Comparison of ENCODE assay signal across 8 mouse cellular contexts in genomic region chr7:29162750-29163525, GRCm38 (mm10). TPM values are rescaled to one million over a fixed set of nuclear protein-coding genes. Genes with fewer than 3 reads are reported as not detected.
DNase-seq lines count a peak whose midpoint lies in the region; ATAC-seq lines count a peak whose summit lies in the region.

No protein-coding gene starts in this region.

- peak; percentile 44; the same call in 1 of the 2 replicates for ATAC-seq in embryonic facial prominence, embryonic 15.5 days (ENCODE audit: insufficient number of reproducible peaks, low FRiP score, low TSS enrichment, low read depth)
- ATAC-seq in hindbrain, embryonic 13.5 days (ENCODE audit: low FRiP score) = no peak
- ATAC-seq in hindbrain, embryonic 16.5 days = no peak
- no peak for ATAC-seq in forebrain, embryonic 12.5 days (ENCODE audit: low FRiP score)

- H3K4me1 ChIP-seq in embryonic facial prominence, embryonic 15.5 days = peaks cover 8% of the 10 kb centered on the region; the same call in 1 of the 2 replicates
- peaks cover 25% of the 10 kb centered on the region for H3K4me1 ChIP-seq in megakaryocyte, embryonic 14.5 days
- H3K4me1 ChIP-seq in hindbrain, embryonic 13.5 days (replicated peaks) = peaks cover 8% of the 10 kb centered on the region
- peaks cover 5% of the 10 kb centered on the region for H3K4me1 ChIP-seq in hindbrain, embryonic 16.5 days (ENCODE audit: control insufficient read depth, insufficient read depth, low read depth, low read length)
- peaks cover 9% of the 10 kb centered on the region for H3K4me1 ChIP-seq in forebrain, embryonic 12.5 days

- H3K27me3 ChIP-seq in embryonic facial prominence, embryonic 15.5 days = peaks cover 15% of the 10 kb centered on the region
- H3K27me3 ChIP-seq in megakaryocyte, embryonic 14.5 days (replicated peaks) = peaks cover 10% of the 10 kb centered on the region
- peaks cover 37% of the 10 kb centered on the region for H3K27me3 ChIP-seq in hindbrain, embryonic 13.5 days
- peaks cover 3% of the 10 kb centered on the region; the same call in 1 of the 2 replicates for H3K27me3 ChIP-seq in hindbrain, embryonic 16.5 days (replicated peaks; ENCODE audit: control insufficient read depth, insufficient read depth, low read length)
- H3K27me3 ChIP-seq in forebrain, embryonic 12.5 days = peaks cover 37% of the 10 kb centered on the region

- no peak overlapping the region for H3K4me3 ChIP-seq in embryonic facial prominence, embryonic 15.5 days (replicated peaks)
- peak overlapping the region; percentile 70 for H3K4me3 ChIP-seq in megakaryocyte, embryonic 14.5 days (replicated peaks)
- no peak overlapping the region for H3K4me3 ChIP-seq in hindbrain, embryonic 13.5 days
- H3K4me3 ChIP-seq in hindbrain, embryonic 16.5 days (ENCODE audit: low read length) = no peak overlapping the region
- H3K4me3 ChIP-seq in forebrain, embryonic 12.5 days (replicated peaks) = no peak overlapping the region

- 0 out of 2 replicates have a peak, but pooled peaks cover 2% of the 10 kb centered on the region for H3K36me3 ChIP-seq in embryonic facial prominence, embryonic 15.5 days
- H3K36me3 ChIP-seq in megakaryocyte, embryonic 14.5 days (replicated peaks; ENCODE audit: low read length) = peaks cover 71% of the 10 kb centered on the region
- peaks cover 31% of the 10 kb centered on the region for H3K36me3 ChIP-seq in hindbrain, embryonic 13.5 days
- peaks cover 2% of the 10 kb centered on the region for H3K36me3 ChIP-seq in hindbrain, embryonic 16.5 days (ENCODE audit: control insufficient read depth, insufficient read depth, low read length)
- peaks cover 17% of the 10 kb centered on the region; the same call in 1 of the 2 replicates for H3K36me3 ChIP-seq in forebrain, embryonic 12.5 days (replicated peaks)

- no peak overlapping the region for H3K27ac ChIP-seq in embryonic facial prominence, embryonic 15.5 days (replicated peaks)
- H3K27ac ChIP-seq in hindbrain, embryonic 13.5 days = no peak overlapping the region
- no peak overlapping the region for H3K27ac ChIP-seq in hindbrain, embryonic 16.5 days (ENCODE audit: low read depth, low read length)
- H3K27ac ChIP-seq in forebrain, embryonic 12.5 days = no peak overlapping the region

- DNase-seq in heart, postnatal 4 days = peak; percentile 45
- no peak for DNase-seq in heart, adult 11 months
- peak; percentile 84 to 88 for DNase-seq in kidney, postnatal 36 days

- WGBS in embryonic facial prominence, embryonic 15.5 days = 17% methylated on average over 9 of the region's 9 CpGs
- 16% methylated on average over 9 of the region's 9 CpGs for WGBS in hindbrain, embryonic 13.5 days
- 23% methylated on average over 9 of the region's 9 CpGs for WGBS in hindbrain, embryonic 16.5 days
- WGBS in forebrain, embryonic 12.5 days = 20% methylated on average over 9 of the region's 9 CpGs

- H3K4me2 ChIP-seq in embryonic facial prominence, embryonic 15.5 days (replicated peaks) = no peak overlapping the region
- no peak overlapping the region for H3K4me2 ChIP-seq in hindbrain, embryonic 13.5 days
- no peak overlapping the region for H3K4me2 ChIP-seq in hindbrain, embryonic 16.5 days (ENCODE audit: low read length)
- H3K4me2 ChIP-seq in forebrain, embryonic 12.5 days = no peak overlapping the region

- no peak overlapping the region for H3K9ac ChIP-seq in embryonic facial prominence, embryonic 15.5 days
- H3K9ac ChIP-seq in hindbrain, embryonic 13.5 days = no peak overlapping the region
- H3K9ac ChIP-seq in hindbrain, embryonic 16.5 days (ENCODE audit: low read depth, low read length) = no peak overlapping the region
- no peak overlapping the region for H3K9ac ChIP-seq in forebrain, embryonic 12.5 days

- no peaks in the 10 kb centered on the region for H3K9me3 ChIP-seq in embryonic facial prominence, embryonic 15.5 days (replicated peaks)
- H3K9me3 ChIP-seq in megakaryocyte, embryonic 14.5 days = no peaks in the 10 kb centered on the region
- no peaks in the 10 kb centered on the region for H3K9me3 ChIP-seq in hindbrain, embryonic 13.5 days
- no peaks in the 10 kb centered on the region for H3K9me3 ChIP-seq in hindbrain, embryonic 16.5 days (ENCODE audit: control insufficient read depth, low read length)
- H3K9me3 ChIP-seq in forebrain, embryonic 12.5 days = no peaks in the 10 kb centered on the region

RNA-seq across cellular contexts. Expression of gene Fam98c, which starts 6.9 kb away (rescaled TPM):
- 10 to 100 TPM; 13.6 to 14.6 TPM for total RNA-seq in heart, postnatal 4 days (2021)
- 22.8 and 24.6 TPM in 2 replicates for polyA plus RNA-seq in embryonic facial prominence, embryonic 15.5 days (2015; fragmentation: Nextera tagmentation; extraction: Ambion mirVana)
- polyA plus RNA-seq in megakaryocyte, embryonic 14.5 days (2012; ENCODE audit: insufficient read depth, low replicate concordance) = 75.5 and 135 TPM in 2 replicates
- polyA plus RNA-seq in hindbrain, embryonic 13.5 days (2015; fragmentation: Nextera tagmentation; extraction: Ambion mirVana) = 24.7 and 24.8 TPM in 2 replicates
- 34.6 and 44.1 TPM in 2 replicates for polyA plus RNA-seq in hindbrain, embryonic 16.5 days (2015; fragmentation: Nextera tagmentation; extraction: Ambion mirVana)
- polyA plus RNA-seq in forebrain, embryonic 12.5 days (2016; fragmentation: Nextera tagmentation; extraction: Ambion mirVana) = 16.4 and 17.7 TPM in 2 replicates

RNA-seq across cellular contexts. Expression of gene Ggn, which starts 7.1 kb away (rescaled TPM):
- total RNA-seq in heart, postnatal 4 days (2021) = under 1 TPM; 0.24 to 0.54 TPM
- 0.51 and 0.69 TPM in 2 replicates for polyA plus RNA-seq in embryonic facial prominence, embryonic 15.5 days (2015; fragmentation: Nextera tagmentation; extraction: Ambion mirVana)
- polyA plus RNA-seq in megakaryocyte, embryonic 14.5 days (2012; ENCODE audit: insufficient read depth, low replicate concordance) = 16.0 and 26.1 TPM in 2 replicates
- polyA plus RNA-seq in hindbrain, embryonic 13.5 days (2015; fragmentation: Nextera tagmentation; extraction: Ambion mirVana) = 0.49 and 0.65 TPM in 2 replicates
- polyA plus RNA-seq in hindbrain, embryonic 16.5 days (2015; fragmentation: Nextera tagmentation; extraction: Ambion mirVana) = 0.36 and 0.81 TPM in 2 replicates
- 0.57 and 1.2 TPM in 2 replicates for polyA plus RNA-seq in forebrain, embryonic 12.5 days (2016; fragmentation: Nextera tagmentation; extraction: Ambion mirVana)

RNA-seq across cellular contexts. Expression of gene Spred3, which starts 7.3 kb away (rescaled TPM):
- total RNA-seq in heart, postnatal 4 days (2021) = 1 to 10 TPM; 2.2 to 2.5 TPM
- 2.5 and 3.3 TPM in 2 replicates for polyA plus RNA-seq in embryonic facial prominence, embryonic 15.5 days (2015; fragmentation: Nextera tagmentation; extraction: Ambion mirVana)
- polyA plus RNA-seq in megakaryocyte, embryonic 14.5 days (2012; ENCODE audit: insufficient read depth, low replicate concordance) = 5.9 and 7.0 TPM in 2 replicates
- polyA plus RNA-seq in hindbrain, embryonic 13.5 days (2015; fragmentation: Nextera tagmentation; extraction: Ambion mirVana) = 7.1 and 8.2 TPM in 2 replicates
- 8.4 and 10.4 TPM in 2 replicates for polyA plus RNA-seq in hindbrain, embryonic 16.5 days (2015; fragmentation: Nextera tagmentation; extraction: Ambion mirVana)
- polyA plus RNA-seq in forebrain, embryonic 12.5 days (2016; fragmentation: Nextera tagmentation; extraction: Ambion mirVana) = 7.9 and 8.3 TPM in 2 replicates

RNA-seq across cellular contexts. Expression of gene Psmd8, which starts 17.6 kb away (rescaled TPM):
- total RNA-seq in heart, postnatal 4 days (2021) = 100 to 1,000 TPM; 184 to 188 TPM
- 259 and 275 TPM in 2 replicates for polyA plus RNA-seq in embryonic facial prominence, embryonic 15.5 days (2015; fragmentation: Nextera tagmentation; extraction: Ambion mirVana)
- 131 and 177 TPM in 2 replicates for polyA plus RNA-seq in megakaryocyte, embryonic 14.5 days (2012; ENCODE audit: insufficient read depth, low replicate concordance)
- 303 and 305 TPM in 2 replicates for polyA plus RNA-seq in hindbrain, embryonic 13.5 days (2015; fragmentation: Nextera tagmentation; extraction: Ambion mirVana)
- polyA plus RNA-seq in hindbrain, embryonic 16.5 days (2015; fragmentation: Nextera tagmentation; extraction: Ambion mirVana) = 278 and 284 TPM in 2 replicates
- polyA plus RNA-seq in forebrain, embryonic 12.5 days (2016; fragmentation: Nextera tagmentation; extraction: Ambion mirVana) = 283 and 293 TPM in 2 replicates

RNA-seq across cellular contexts. Expression of gene Rasgrp4, which starts 28.3 kb away (rescaled TPM):
- under 1 TPM; 0.79 to 0.86 TPM for total RNA-seq in heart, postnatal 4 days (2021)
- polyA plus RNA-seq in embryonic facial prominence, embryonic 15.5 days (2015; fragmentation: Nextera tagmentation; extraction: Ambion mirVana) = 0.63 and 0.95 TPM in 2 replicates
- 1.9 and 7.5 TPM in 2 replicates for polyA plus RNA-seq in megakaryocyte, embryonic 14.5 days (2012; ENCODE audit: insufficient read depth, low replicate concordance)
- polyA plus RNA-seq in hindbrain, embryonic 13.5 days (2015; fragmentation: Nextera tagmentation; extraction: Ambion mirVana) = 0.48 and 0.68 TPM in 2 replicates
- polyA plus RNA-seq in hindbrain, embryonic 16.5 days (2015; fragmentation: Nextera tagmentation; extraction: Ambion mirVana) = 0.82 and 1.2 TPM in 2 replicates
- polyA plus RNA-seq in forebrain, embryonic 12.5 days (2016; fragmentation: Nextera tagmentation; extraction: Ambion mirVana) = 0.34 and 0.58 TPM in 2 replicates
